Mouse (Mus musculus) heart, postnatal 0 days (tissue): ENCODE data around the gene Itgb5.

Experiments
- CTCF ChIP-seq: IDR thresholded peaks from 2 replicates; pipeline ENCODE4 v1.5.1; 2016; ENCODE audit warnings: antibody characterized with exemption, control low read depth, low read depth
- EP300 ChIP-seq: IDR thresholded peaks from 2 replicates; pipeline ENCODE4 v1.6.1; 2016; ENCODE audit warnings: antibody characterized with exemption, low read depth

DNA sequence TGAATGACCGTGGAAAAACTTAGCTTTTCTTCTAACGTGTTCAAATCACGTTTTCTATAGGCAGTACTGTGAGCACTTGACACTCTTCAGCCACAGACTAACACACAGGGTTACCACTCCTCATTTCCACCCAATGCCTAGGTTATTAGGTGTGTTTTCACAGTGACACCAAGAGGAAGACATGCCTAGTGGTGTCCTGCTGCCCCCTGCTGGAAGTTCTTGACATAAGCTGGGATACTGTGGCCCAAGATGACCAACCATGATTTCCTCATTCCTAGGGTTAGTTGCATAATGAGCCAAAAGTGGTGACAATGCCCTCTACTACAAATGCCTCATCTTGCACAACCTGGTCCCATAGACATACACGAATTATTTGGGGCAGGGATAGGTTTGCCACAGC, 121.4 kb downstream of the Itgb5 start:
- TF ChIP-seq CTCF: peak; percentile 99
- TF ChIP-seq EP300: no peak
